22 mouse cellular contexts compared by ENCODE assay signal in genomic region chr5:148803772-148804171, GRCm38 (mm10).
A peak's percentile ranks its signal among the peaks of the same experiment; 100 is the strongest.
DNase-seq lines count a peak whose midpoint lies in the region; ATAC-seq and TF ChIP-seq lines count a peak whose summit lies in the region.
"Had no signal": no experiment of that assay in that cellular context is flagged by ENCODE, and none has a peak within 500 bp of the region (broad histone marks: within the 10 kb centered on the region; RNA-seq: fewer than 3 reads in every experiment).

No protein-coding gene starts in this region.

- no peak overlapping the region for H3K27ac ChIP-seq in intestine, embryonic 15.5 days
- H3K27ac ChIP-seq in intestine, embryonic 16.5 days (ENCODE audit: low read length), result no peak overlapping the region
- no peak overlapping the region for H3K27ac ChIP-seq in testis, adult 2 months (ENCODE audit: control insufficient read depth, insufficient read depth, low read depth, low read length)
- H3K27ac ChIP-seq: embryonic facial prominence, embryonic 12.5 days; forebrain, embryonic 15.5 days; heart, embryonic 13.5 days had no signal

- no peak overlapping the region for H3K4me2 ChIP-seq in intestine, embryonic 15.5 days (replicated peaks)
- H3K4me2 ChIP-seq in intestine, embryonic 16.5 days (ENCODE audit: low read depth, low read length), result no peak overlapping the region
- H3K4me2 ChIP-seq: embryonic facial prominence, embryonic 12.5 days; forebrain, embryonic 15.5 days; heart, embryonic 13.5 days had no signal

- H3K4me3 ChIP-seq in intestine, embryonic 15.5 days (replicated peaks), result no peak overlapping the region
- no peak overlapping the region for H3K4me3 ChIP-seq in intestine, embryonic 16.5 days (ENCODE audit: low read length)
- peak overlapping the region; percentile 1; the same call in 1 of the 2 replicates for H3K4me3 ChIP-seq in testis, adult 2 months (ENCODE audit: control insufficient read depth, low read depth, low read length)
- H3K4me3 ChIP-seq: embryonic facial prominence, embryonic 12.5 days; forebrain, embryonic 15.5 days; heart, embryonic 13.5 days had no signal

- TF ChIP-seq POLR2A in testis, adult 2 months (IDR thresholded peaks at IDR 0.05; ENCODE audit: control insufficient read depth, low read depth, low read length), result no peak

- ATAC-seq in intestine, embryonic 15.5 days, result peak; percentile 32; the same call in 1 of the 2 replicates
- ATAC-seq in intestine, embryonic 16.5 days, result no peak
- no peak for ATAC-seq in inflammation-experienced regulatory T-cells, adult 6 months
- ATAC-seq: forebrain, embryonic 15.5 days; hindbrain, embryonic 16.5 days; Patski had no signal

- DNase-seq in testis, postnatal 10 days (ENCODE audit: low spot score), result no peak
- peak; percentile 46 for DNase-seq in R1 (ENCODE audit: low read depth, low spot score)
- DNase-seq in adrenal gland, adult 8-10 months, result no peak
- no peak for DNase-seq in ovary, adult 18-20 months (ENCODE audit: low spot score)
- DNase-seq: adrenal gland, postnatal 10 days; B cell, adult 2 months; cerebellum, adult 11 months; cerebellum, adult 8-10 months; cerebellum, postnatal 14 days; embryo, embryonic 11 days; gastrocnemius, postnatal 36 days; heart, adult 11 months; heart, postnatal 36 days had no signal

- no peaks in the 10 kb centered on the region for H3K36me3 ChIP-seq in intestine, embryonic 15.5 days
- H3K36me3 ChIP-seq in intestine, embryonic 16.5 days (ENCODE audit: control insufficient read depth, insufficient read depth, low read length), result no peaks in the 10 kb centered on the region
- no peaks in the 10 kb centered on the region for H3K36me3 ChIP-seq in testis, adult 2 months (ENCODE audit: control insufficient read depth, insufficient read depth, low read length)
- H3K36me3 ChIP-seq: embryonic facial prominence, embryonic 12.5 days; forebrain, embryonic 15.5 days; heart, embryonic 13.5 days had no signal

- WGBS in intestine, embryonic 15.5 days, result 85% methylated on average over 13 of the region's 14 CpGs
- WGBS in intestine, embryonic 16.5 days, result 82% methylated on average over 14 of the region's 14 CpGs

- no peak overlapping the region for H3K9ac ChIP-seq in intestine, embryonic 15.5 days
- no peak overlapping the region for H3K9ac ChIP-seq in intestine, embryonic 16.5 days (ENCODE audit: low read depth, low read length)
- H3K9ac ChIP-seq: embryonic facial prominence, embryonic 12.5 days; forebrain, embryonic 15.5 days; heart, embryonic 13.5 days had no signal

- TF ChIP-seq CTCF in testis, adult 2 months (IDR thresholded peaks at IDR 0.05; ENCODE audit: control insufficient read depth, insufficient read depth, insufficient replicate concordance, low read depth, low read length), result no peak

- H3K27me3 ChIP-seq in intestine, embryonic 15.5 days (replicated peaks), result no peaks in the 10 kb centered on the region
- no peaks in the 10 kb centered on the region for H3K27me3 ChIP-seq in intestine, embryonic 16.5 days (replicated peaks; ENCODE audit: control insufficient read depth, insufficient read depth, low read length)
- H3K27me3 ChIP-seq in testis, adult 2 months (ENCODE audit: control insufficient read depth, insufficient read depth, low read length), result no peaks in the 10 kb centered on the region
- H3K27me3 ChIP-seq: embryonic facial prominence, embryonic 12.5 days; forebrain, embryonic 15.5 days; heart, embryonic 13.5 days; Patski had no signal

- no peaks in the 10 kb centered on the region; the same call in 1 of the 2 replicates for H3K4me1 ChIP-seq in intestine, embryonic 15.5 days (replicated peaks)
- no peaks in the 10 kb centered on the region for H3K4me1 ChIP-seq in intestine, embryonic 16.5 days (ENCODE audit: control insufficient read depth, insufficient read depth, low read length)
- H3K4me1 ChIP-seq in testis, adult 2 months (ENCODE audit: control insufficient read depth, insufficient read depth, low read length), result peaks cover 8% of the 10 kb centered on the region

- no peaks in the 10 kb centered on the region for H3K9me3 ChIP-seq in intestine, embryonic 15.5 days
- no peaks in the 10 kb centered on the region for H3K9me3 ChIP-seq in intestine, embryonic 16.5 days (ENCODE audit: control insufficient read depth, low read length)
- H3K9me3 ChIP-seq: embryonic facial prominence, embryonic 12.5 days; forebrain, embryonic 15.5 days had no signal
